Mouse (Mus musculus) stomach, postnatal 0 days (tissue): ENCODE results near the gene Tmtc4.

Experiments
- CTCF ChIP-seq: IDR thresholded peaks from 2 replicates; pipeline ENCODE4 v1.5.1; 2016; ENCODE audit warnings: antibody characterized with exemption, low read depth, mild to moderate bottlenecking, moderate library complexity
- EP300 ChIP-seq: optimal IDR thresholded peaks from 2 replicates; pipeline ENCODE3; 2016; ENCODE audit warnings: antibody characterized with exemption

GRCm38 (mm10) chr14:122977797-122978140 is 6.1 kb downstream of the Tmtc4 start:
- TF ChIP-seq EP300 (no peak), CTCF (no peak)
